Mouse (Mus musculus) CH12F3 (cell line): ENCODE data around the gene Mfsd8.
"Not testable (repeated sequence)": the region's sequence is repeated elsewhere in the genome, so short reads cannot be mapped to it uniquely, and the experiment has no call there.

ENCODE experiments used
- in situ Hi-C: fragments of 300-500 bp; cut with MboI; formaldehyde crosslinking; loops from 2 replicates; pipeline ENCODE4 v1.14.3; 2020; ENCODE audit warnings: low sequenced_read_pairs

The Mfsd8 gene

GRCm38 (mm10) chr3:40846473-40846956 lies at the start of gene Mfsd8:
Gene Mfsd8, minus strand, starts transcription at chr3:40846886.
- in situ Hi-C loops, result not testable (repeated sequence)

GRCm38 (mm10) chr3:40894336-40894735 lies 47.6 kb upstream of the Mfsd8 start:
- in situ Hi-C loops, result not testable (repeated sequence)

- in situ Hi-C loops, result not testable (repeated sequence)
These were observed 47.2 kb upstream of the Mfsd8 start for GRCm38 (mm10) chr3:40893816-40894258.

DNA sequence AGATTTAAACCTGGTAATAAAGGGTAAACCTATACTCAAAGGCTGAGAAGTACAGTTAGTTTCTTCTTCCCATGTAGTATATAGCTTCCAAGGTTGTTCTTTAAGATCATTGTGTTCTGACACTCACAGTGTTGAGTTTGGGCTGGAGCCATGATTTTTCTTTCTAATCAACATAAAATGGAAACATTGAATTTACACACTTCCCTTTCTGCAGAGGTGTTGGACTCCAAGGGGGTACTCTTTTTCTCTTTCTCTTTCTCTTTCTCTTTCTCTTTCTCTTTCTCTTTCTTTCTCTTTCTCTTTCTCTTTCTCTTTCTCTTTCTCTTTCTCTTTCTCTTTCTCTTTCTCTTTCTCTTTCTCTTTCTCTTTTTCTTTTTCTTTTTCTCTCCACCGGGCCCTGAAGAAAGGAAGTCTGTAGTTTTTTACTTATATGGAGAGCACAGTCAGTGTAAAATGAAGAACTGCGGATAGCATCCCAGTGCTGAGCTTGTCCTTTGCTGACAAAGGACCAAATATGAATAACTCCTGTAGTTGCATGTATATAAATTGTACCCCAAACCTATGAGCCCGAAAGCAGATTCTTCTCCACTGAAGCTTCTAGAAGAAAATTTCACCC lies 6.5 kb upstream of the Mfsd8 start:
- in situ Hi-C loops, result not testable (repeated sequence)

DNA sequence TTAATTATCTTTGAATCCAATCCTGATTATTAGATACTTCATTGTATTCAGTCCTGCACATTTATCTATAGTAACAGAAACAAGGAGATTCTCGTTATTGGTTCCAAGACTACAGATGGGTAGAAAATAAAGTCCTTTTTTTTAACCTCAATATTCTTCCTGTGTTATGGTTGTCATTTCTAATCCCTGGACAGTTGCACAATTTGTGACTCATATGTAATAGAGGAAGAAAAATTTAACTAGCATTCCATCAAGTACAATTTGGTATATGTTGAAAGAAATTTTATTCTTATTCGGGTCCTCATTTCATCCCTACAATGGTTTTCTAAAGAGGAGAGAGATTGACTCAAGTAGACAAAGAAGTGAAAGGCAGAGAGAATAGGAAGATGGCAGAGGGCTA lies 1.2 kb upstream of the Mfsd8 start:
- in situ Hi-C loops, result not testable (repeated sequence)

DNA sequence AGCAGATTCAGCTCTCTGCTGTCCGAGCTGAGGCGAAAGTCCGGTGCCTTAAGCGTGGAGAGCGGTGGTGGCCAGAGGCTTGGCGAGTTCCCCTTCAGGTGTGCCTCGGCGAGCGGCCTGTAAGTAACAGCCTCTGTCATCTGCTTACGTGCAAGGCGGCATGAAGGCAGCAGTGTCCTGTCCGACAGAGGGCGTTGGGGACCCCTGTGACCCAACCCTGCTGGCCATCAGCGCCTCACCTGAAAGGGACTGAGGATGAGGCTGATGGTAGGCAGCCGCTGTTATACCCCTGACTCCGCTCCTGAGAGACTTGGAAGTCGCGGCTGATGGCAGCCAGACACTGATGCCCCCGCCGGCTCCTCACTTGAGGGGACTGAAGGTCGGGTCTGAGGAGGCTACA lies 332 bp upstream of the Mfsd8 start:
- in situ Hi-C loops, result not testable (repeated sequence)

DNA sequence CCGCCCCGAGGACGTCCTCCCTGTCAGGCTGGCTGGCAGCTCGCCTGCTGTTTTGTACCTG lies 101 bp upstream of the Mfsd8 start, which contains the start of gene Abhd18:
TSS of gene Abhd18 (plus strand) at position 14 of the 61 bp plus-strand sequence.
- in situ Hi-C loops, result not testable (repeated sequence)

GRCm38 (mm10) chr3:40845521-40845920 lies 1.2 kb downstream of the Mfsd8 start:
- in situ Hi-C loops, result not testable (repeated sequence)

DNA sequence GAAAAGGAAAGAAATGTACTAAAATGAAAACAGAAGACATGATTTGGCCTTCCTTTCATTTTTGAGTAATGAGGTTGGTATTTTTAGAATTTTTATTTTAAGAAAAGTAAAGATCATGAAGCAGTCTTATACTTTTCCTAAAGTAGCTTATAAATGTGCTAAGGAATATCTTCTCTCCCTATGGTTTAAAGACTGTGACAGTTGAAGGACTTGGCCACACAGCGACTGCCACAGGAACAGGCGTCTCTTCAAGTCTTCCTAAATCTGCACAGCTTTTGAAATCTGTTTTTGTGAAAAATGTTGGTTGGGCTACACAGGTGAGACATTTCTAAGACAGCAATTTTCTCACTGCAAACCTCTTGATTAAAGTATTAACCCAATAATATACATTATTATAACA lies 33.4 kb downstream of the Mfsd8 start:
- in situ Hi-C loops, result no loop called here

- in situ Hi-C loops, result no loop called here
These were observed 36.8 kb downstream of the Mfsd8 start for GRCm38 (mm10) chr3:40809894-40810293.

- in situ Hi-C loops, result no loop called here
These were observed 38.0 kb downstream of the Mfsd8 start for GRCm38 (mm10) chr3:40808686-40809085.

- in situ Hi-C loops, result no loop called here
These were observed 39.8 kb downstream of the Mfsd8 start for GRCm38 (mm10) chr3:40806871-40807270.

DNA sequence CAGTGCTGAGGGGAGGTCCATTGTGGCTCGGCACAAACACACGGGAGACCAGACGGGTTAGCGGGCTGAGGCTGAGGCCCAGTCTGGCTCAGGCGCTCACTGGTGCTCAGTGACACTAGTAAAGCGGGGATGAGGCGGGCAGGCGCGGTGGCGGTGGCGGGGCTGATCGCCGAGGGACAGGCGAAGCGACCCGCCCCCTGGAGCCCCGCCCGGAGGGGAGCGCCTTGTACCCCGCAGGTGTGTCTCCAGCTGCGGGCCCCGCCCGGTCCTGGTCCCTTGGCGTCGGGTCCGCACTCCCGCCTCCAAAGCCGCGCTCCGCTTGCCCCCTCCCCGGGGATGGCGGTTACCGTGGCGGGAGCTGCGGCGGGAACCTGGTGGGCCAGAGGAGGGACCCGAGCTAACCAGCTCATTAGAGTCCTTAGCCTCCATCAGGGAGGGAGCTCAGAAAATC lies 46.3 kb downstream of the Mfsd8 start:
- in situ Hi-C loops, result no loop called here

GRCm38 (mm10) chr3:40799530-40800372 lies 46.9 kb downstream of the Mfsd8 start, which contains the start of gene Plk4:
Gene Plk4, plus strand, starts transcription at chr3:40800019.
- in situ Hi-C loops, result no loop called here

- in situ Hi-C loops, result no loop called here
These were observed 48.2 kb downstream of the Mfsd8 start for GRCm38 (mm10) chr3:40798500-40798899.

DNA sequence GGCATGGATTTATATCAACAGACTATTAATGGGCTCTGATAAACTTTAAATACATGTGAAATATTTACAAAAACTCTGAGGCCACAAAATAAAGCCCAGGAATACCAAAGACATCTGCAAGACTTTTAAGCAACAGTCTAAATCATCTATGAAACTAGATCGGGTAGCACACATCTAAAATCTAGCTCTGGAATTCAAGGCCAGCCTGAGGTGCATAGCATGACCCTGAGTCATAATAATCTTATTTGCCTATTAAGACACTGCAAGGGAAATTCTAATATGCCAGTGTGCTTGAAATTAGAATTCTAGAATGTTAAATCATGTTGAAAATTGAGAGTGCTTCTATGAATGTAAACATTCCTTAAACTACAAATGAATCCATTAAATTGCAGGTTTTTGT lies 48.6 kb downstream of the Mfsd8 start:
- in situ Hi-C loops, result no loop called here

DNA sequence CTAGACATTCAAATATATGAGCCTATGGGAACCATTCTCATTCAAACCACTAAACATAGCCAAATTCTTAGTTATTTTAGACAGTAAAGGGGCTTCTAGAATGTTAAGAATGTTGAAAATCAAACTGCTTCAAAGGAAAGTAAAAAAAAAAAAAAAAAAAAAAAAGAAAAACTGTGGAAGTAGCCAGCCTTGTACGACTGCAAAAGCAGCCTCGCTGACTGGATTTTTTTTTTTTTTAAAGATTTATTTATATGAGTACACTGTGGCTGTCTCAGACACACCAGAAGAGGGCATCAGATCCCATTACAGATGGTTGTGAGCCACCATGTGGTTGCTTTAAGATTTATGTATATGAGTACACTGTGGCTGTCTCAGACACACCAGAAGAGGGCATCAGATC lies 52.9 kb downstream of the Mfsd8 start:
- in situ Hi-C loops, result no loop called here
